Mouse (Mus musculus) forebrain, embryonic 11.5 days (tissue): Measurements from ENCODE around the gene Zbed4. TPM values are rescaled to one million over a fixed set of nuclear protein-coding genes. Genes with fewer than 3 reads are reported as not detected.

Experiments used
- ATAC-seq: fragments of 200-750 bp; cut with Nextera tagmentation; replicated peaks from 2 replicates; pipeline ENCODE4 v1.8.0; 2017; ENCODE audit warnings: moderate TSS enrichment; ENCODE audit not compliant: low FRiP score
- DNase-seq: peaks from one replicate; pipeline ENCODE4 v3.0.0-alpha.2; 2017; ENCODE audit warnings: low spot score
- H3K27ac ChIP-seq: fragments of 300-500 bp; sonication (generic); 2 replicates; pipeline ENCODE4 v1.5.1; 2014; ENCODE audit warnings: low read depth, low read length
- H3K27me3 ChIP-seq: fragments of 300-500 bp; sonication (generic); 2 replicates; pipeline ENCODE4 v1.6.1; 2014; ENCODE audit warnings: mild to moderate bottlenecking, low read length, mixed read lengths; ENCODE audit not compliant: control insufficient read depth, insufficient read depth
- H3K36me3 ChIP-seq: fragments of 300-500 bp; sonication (generic); 2 replicates; pipeline ENCODE4 v1.6.1; 2014; ENCODE audit warnings: mild to moderate bottlenecking, low read length, moderate library complexity, mixed read lengths; ENCODE audit not compliant: control insufficient read depth, insufficient read depth
- H3K4me1 ChIP-seq: fragments of 300-500 bp; sonication (generic); replicated peaks from 2 replicates; pipeline ENCODE4 v1.6.1; 2014; ENCODE audit warnings: low read length, mixed read lengths; ENCODE audit not compliant: control insufficient read depth, insufficient read depth
- H3K4me2 ChIP-seq: fragments of 300-500 bp; sonication (generic); 2 replicates; pipeline ENCODE4 v1.6.1; 2014; ENCODE audit warnings: low read depth, mild to moderate bottlenecking, low read length, moderate library complexity, mixed read lengths; ENCODE audit not compliant: severe bottlenecking
- H3K4me3 ChIP-seq: fragments of 300-500 bp; sonication (generic); 2 replicates; pipeline ENCODE4 v1.5.1; 2014; ENCODE audit warnings: low read depth, low read length
- H3K9ac ChIP-seq: fragments of 300-500 bp; sonication (generic); 2 replicates; pipeline ENCODE4 v1.6.1; 2014; ENCODE audit warnings: low read length
- H3K9me3 ChIP-seq: fragments of 300-500 bp; sonication (generic); 2 replicates; pipeline ENCODE4 v1.6.1; 2016; ENCODE audit warnings: low read length, mixed read lengths; ENCODE audit not compliant: control insufficient read depth
- whole genome bisulfite sequencing: fragments of 180-500 bp; shearing (Covaris S2); extraction: QIAGEN DNeasy Blood & Tissue Kit; methylation state at CpG from one replicate; pipeline ENCODE4 v1.1.7; 2014; 5-methylcytosine and 5-hydroxymethylcytosine counted together
- polyA plus RNA-seq: library from polyadenylated mRNA; unstranded; fragments of >200 nt; fragmentation: Nextera tagmentation; extraction: Ambion mirVana; gene quantifications from 2 replicates; pipeline ENCODE4 v1.2.1, GENCODE M21; 2014

The Zbed4 gene
- polyA plus RNA-seq, 1 experiment from 2014 or later, result 43.6 TPM

DNA sequence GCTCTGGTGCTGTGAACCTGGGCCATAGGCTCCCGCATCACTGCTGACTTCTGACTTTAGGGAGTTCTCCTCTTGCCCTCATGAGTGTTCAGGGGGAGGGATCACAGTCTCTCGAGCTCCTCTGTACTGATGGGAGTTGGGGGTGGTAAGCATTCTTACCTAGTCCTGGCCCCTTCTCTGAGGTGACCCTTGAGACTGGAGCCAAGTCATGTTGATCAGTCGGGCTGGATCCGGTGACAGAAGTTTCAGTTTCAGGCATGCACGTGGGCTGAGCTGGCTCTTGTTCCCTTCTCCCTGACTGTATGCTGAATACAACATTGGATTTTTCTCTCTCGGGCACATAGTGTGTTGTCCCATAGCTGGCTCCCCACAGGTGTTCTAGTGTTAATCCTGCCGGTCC is 69.9 kb downstream of the Zbed4 start:
- H3K4me3 ChIP-seq, result no peak overlapping the region
- no peaks in the 10 kb centered on the region for H3K27me3 ChIP-seq
- H3K36me3 ChIP-seq, result peaks cover 13% of the 10 kb centered on the region; the same call in 1 of the 2 replicates
- no peak for DNase-seq
- peaks cover 9% of the 10 kb centered on the region; the same call in 1 of the 2 replicates for H3K4me1 ChIP-seq
- no peak overlapping the region for H3K9ac ChIP-seq
- no peak overlapping the region for H3K4me2 ChIP-seq
- H3K27ac ChIP-seq, result no peak overlapping the region
- no peak for ATAC-seq
- no peaks in the 10 kb centered on the region for H3K9me3 ChIP-seq
- WGBS, result 88% methylated on average over 7 of the region's 7 CpGs

DNA sequence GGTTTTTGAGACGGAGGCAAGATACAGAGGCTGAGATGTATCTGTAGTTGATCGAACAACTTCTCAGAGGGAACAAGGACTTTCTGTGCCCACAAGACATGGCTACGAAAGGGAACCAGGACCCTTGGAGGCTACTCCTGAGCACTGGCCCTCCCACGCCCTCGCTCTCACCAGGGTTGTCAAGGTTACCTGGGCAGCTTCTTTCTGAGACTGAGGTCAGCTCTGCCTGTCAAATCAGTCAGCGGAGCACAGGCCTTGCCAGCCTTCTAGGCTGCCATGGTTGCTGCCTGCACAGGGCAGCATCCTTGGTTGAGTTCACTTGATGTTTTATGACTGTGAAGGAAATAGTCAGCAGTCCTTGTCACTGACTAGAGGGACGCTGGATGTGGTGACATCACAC is 71.1 kb downstream of the Zbed4 start:
- H3K9me3 ChIP-seq, result no peaks in the 10 kb centered on the region
- H3K27me3 ChIP-seq, result no peaks in the 10 kb centered on the region
- H3K27ac ChIP-seq, result no peak overlapping the region
- DNase-seq, result no peak
- peaks cover 13% of the 10 kb centered on the region; the same call in 1 of the 2 replicates for H3K36me3 ChIP-seq
- H3K4me2 ChIP-seq, result no peak overlapping the region
- no peak for ATAC-seq
- 90% methylated on average over 7 of the region's 7 CpGs for WGBS
- no peak overlapping the region for H3K9ac ChIP-seq
- H3K4me1 ChIP-seq, result peaks cover 9% of the 10 kb centered on the region; the same call in 1 of the 2 replicates
- H3K4me3 ChIP-seq, result no peak overlapping the region

DNA sequence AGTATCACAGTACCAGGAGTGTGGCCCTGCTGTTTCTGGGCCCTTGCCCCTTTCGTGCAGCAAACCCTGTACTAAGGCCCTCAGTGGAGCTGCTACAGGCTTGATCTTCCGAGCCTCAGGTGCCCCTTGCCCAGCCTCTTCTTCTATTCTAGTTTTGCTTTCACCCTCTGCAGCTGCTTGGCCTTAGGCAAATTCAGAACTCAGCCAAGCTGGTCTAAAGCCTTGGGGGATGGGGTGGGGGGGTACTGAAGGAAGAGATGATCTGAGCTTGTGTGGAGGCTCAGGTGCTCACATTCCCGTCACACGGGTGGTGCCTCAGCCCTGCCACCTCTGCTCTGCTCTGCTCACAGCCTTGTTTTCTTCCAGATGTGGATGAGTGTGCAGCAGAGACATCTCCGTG is 71.9 kb downstream of the Zbed4 start:
- H3K4me3 ChIP-seq, result no peak overlapping the region
- peaks cover 9% of the 10 kb centered on the region; the same call in 1 of the 2 replicates for H3K4me1 ChIP-seq
- no peaks in the 10 kb centered on the region for H3K9me3 ChIP-seq
- no peak overlapping the region for H3K4me2 ChIP-seq
- no peak overlapping the region for H3K27ac ChIP-seq
- H3K9ac ChIP-seq, result no peak overlapping the region
- WGBS, result 95% methylated on average over 5 of the region's 5 CpGs
- ATAC-seq (no peak), DNase-seq (no peak)
- no peaks in the 10 kb centered on the region for H3K27me3 ChIP-seq
- H3K36me3 ChIP-seq, result peaks cover 13% of the 10 kb centered on the region; the same call in 1 of the 2 replicates

DNA sequence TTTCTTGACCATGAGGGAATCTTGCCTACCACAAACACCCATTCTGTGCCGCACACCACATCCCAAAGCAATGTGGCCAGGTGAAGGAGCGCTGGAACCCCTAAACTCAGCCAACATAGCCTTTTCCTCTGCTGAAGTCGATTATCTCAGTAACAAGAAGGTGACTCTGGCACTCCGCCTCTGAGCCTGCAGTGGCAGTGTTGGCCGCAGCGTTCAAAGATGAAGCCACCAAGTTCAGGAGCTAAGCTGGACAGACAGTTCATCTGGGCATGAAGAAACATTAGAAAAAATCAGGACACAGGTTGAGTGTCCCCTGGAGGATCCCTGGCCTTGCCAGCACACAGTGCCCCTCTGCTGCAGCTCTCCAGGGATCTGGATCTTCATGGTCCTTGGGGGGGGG is 76.0 kb downstream of the Zbed4 start:
- H3K9me3 ChIP-seq, result no peaks in the 10 kb centered on the region
- 88% methylated on average over 6 of the region's 6 CpGs for WGBS
- H3K4me3 ChIP-seq, result no peak overlapping the region
- no peaks in the 10 kb centered on the region for H3K4me1 ChIP-seq
- no peak overlapping the region for H3K27ac ChIP-seq
- H3K36me3 ChIP-seq, result peaks cover 13% of the 10 kb centered on the region; the same call in 1 of the 2 replicates
- ATAC-seq (no peak), DNase-seq (no peak)
- H3K27me3 ChIP-seq, result no peaks in the 10 kb centered on the region
- H3K9ac ChIP-seq, result no peak overlapping the region
- no peak overlapping the region for H3K4me2 ChIP-seq

DNA sequence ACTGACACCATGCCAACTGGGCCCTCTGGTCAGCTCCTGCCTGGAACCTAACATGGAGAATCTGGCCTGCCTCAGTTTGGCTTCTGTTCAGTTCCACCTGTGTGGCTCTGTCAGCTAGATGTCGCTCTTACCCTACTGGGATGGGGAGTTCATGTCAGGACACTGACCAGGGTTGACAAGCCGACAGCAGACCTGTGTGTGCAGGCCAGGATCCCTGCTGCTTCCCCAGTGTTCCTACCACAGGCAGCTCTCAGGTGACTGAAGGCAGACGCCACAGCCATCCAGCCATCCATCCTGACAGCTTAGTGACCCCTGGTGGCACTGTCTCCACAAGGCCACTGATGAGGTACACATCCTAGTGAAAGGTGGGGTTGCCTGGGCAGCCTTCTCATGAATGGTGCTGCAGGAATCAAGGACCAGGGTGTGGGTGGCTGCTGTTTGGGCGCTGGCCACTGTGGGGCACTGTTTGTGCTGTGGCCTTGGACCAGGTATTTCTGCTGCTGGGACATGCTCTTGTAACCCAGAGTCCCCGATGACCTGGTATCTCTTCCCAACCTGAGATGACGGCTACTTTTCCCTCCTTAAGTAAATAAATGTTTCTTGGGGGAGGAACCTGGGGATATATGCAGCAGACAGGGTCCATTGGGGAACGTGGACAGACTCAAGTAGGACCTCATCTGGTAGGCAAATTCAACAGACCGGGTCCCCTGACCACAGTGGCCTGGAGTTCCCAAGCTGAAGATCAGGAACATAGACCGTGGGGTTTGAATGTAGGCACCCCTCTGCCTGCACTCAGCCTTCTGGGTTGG is 76.7 kb downstream of the Zbed4 start:
- H3K4me1 ChIP-seq, result no peaks in the 10 kb centered on the region
- peaks cover 13% of the 10 kb centered on the region; the same call in 1 of the 2 replicates for H3K36me3 ChIP-seq
- WGBS, result 30% methylated on average over 9 of the region's 9 CpGs
- no peak overlapping the region for H3K4me3 ChIP-seq
- no peaks in the 10 kb centered on the region for H3K9me3 ChIP-seq
- ATAC-seq, result peak; percentile 63
- H3K9ac ChIP-seq, result no peak overlapping the region
- H3K4me2 ChIP-seq, result no peak overlapping the region
- no peaks in the 10 kb centered on the region for H3K27me3 ChIP-seq
- peak; percentile 83 for DNase-seq
- no peak overlapping the region for H3K27ac ChIP-seq

DNA sequence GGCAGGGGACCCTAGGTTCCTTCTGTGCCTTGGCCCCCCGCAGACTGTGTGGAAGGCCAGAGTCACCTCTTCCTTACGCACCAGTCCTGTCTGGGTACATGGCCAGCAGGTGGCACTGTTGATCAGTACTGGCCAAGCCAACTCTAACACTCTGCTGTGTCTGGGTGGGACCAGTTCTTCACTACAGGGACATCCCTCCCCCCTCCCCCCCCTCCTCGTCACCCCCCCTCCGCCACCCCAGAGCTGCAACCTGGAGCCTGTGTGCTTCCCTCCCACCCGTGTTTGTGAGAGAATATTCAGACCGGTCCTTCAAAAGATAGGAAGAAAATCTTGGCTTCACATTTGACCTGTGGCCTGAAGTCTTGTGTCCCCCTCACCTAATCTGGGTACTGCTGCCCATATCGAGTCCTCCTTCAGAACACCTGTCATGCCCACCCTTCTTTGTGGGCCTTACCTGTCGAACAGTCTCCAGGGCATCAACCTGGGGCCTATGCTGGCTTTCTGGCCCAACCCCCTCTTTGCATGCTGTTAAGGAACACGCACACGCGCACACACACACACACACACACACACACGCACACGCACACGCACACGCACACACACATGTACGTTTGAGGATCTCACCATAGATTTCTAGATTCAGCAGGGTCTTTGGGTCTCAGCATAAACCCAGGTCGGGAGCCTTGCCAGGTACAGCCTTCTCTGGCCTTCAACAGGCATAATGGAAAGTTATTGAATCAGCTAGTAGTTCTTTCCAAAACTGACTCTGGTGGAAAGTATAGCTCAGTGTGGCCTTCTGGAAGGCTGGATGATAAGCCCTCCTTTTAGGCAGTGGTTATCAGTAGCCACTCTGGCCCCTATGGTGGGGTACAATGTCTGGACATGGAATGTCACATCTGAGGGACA is 77.6 kb downstream of the Zbed4 start:
- H3K4me3 ChIP-seq, result no peak overlapping the region
- H3K4me1 ChIP-seq, result no peaks in the 10 kb centered on the region
- WGBS, result 63% methylated on average over 15 of the region's 17 CpGs
- peak; percentile 92 for DNase-seq
- no peak overlapping the region for H3K4me2 ChIP-seq
- H3K27me3 ChIP-seq, result no peaks in the 10 kb centered on the region
- H3K27ac ChIP-seq, result no peak overlapping the region
- peak; percentile 91 for ATAC-seq
- peaks cover 8% of the 10 kb centered on the region; the same call in 1 of the 2 replicates for H3K36me3 ChIP-seq
- no peaks in the 10 kb centered on the region for H3K9me3 ChIP-seq
- no peak overlapping the region for H3K9ac ChIP-seq

DNA sequence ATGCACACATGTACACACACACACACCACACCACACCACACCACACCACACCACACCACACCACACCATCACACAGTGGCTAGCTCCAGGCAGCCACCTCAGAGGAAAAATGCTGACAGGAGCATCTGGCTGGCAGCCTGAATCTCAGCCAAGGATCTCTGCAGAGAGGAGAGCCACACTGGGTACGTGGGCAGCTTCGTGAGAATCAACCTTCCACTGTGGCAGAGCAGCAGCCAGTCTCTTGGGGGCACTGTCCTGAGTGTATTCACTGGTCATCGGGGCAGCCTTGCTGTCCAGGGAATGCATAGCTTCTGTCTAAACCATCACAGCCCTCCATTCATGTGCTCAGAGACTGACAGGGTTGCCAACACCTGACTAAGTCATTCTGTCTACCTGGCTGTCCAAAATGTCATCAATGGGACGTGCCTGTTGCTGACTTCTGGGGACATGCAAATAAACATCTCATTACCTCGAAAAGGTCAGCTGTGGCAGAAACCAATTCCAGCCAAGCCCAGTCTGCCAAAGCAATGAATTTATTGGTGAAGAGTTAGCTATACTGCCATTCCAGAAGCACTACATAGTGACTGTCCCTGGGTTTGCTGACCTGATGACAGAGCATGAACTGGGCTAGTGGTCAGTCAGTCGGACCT is 78.5 kb downstream of the Zbed4 start:
- DNase-seq (no peak), ATAC-seq (no peak)
- Histone ChIP-seq H3K27ac (no peak overlapping the region), H3K9me3 (no peaks in the 10 kb centered on the region), H3K9ac (no peak overlapping the region), H3K36me3 (peaks cover 2% of the 10 kb centered on the region; the same call in 1 of the 2 replicates), H3K4me3 (no peak overlapping the region), H3K27me3 (no peaks in the 10 kb centered on the region), H3K4me2 (no peak overlapping the region), H3K4me1 (no peaks in the 10 kb centered on the region)
- WGBS, result 78% methylated on average over 6 of the region's 6 CpGs

DNA sequence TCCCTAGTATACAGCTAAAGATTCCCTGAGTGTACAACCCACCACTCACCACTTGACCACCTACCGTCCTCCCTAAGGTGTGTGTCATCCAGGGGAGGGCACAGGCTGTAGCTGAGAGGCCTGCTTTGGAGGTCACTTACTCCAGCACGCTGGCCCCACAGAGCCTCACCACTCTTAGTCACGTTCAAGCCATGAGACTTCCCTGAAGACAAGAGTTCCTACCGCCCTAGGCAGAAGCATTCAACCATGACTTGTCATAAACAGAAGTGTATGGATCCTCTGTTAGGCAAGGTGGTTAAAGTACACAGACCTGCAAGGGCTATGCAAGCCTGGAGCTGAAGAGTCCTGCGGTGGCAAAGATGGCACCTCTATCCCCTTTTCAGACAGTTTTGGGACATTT is 79.2 kb downstream of the Zbed4 start:
- DNase-seq (no peak), ATAC-seq (no peak)
- H3K27ac ChIP-seq, result no peak overlapping the region
- no peaks in the 10 kb centered on the region for H3K36me3 ChIP-seq
- H3K4me2 ChIP-seq, result no peak overlapping the region
- H3K4me1 ChIP-seq, result no peaks in the 10 kb centered on the region
- H3K27me3 ChIP-seq, result no peaks in the 10 kb centered on the region
- H3K9me3 ChIP-seq, result no peaks in the 10 kb centered on the region
- WGBS, result 87% methylated on average over 5 of the region's 5 CpGs
- H3K4me3 ChIP-seq, result no peak overlapping the region
- H3K9ac ChIP-seq, result no peak overlapping the region
